Mouse (Mus musculus) megakaryocyte, adult 5-6 weeks (primary cell): ENCODE measurements around the gene Chst12. TPM values are rescaled to one million over a fixed set of nuclear protein-coding genes. Genes with fewer than 3 reads are reported as not detected.
"Not testable (repeated sequence)": the region's sequence is repeated elsewhere in the genome, so short reads cannot be mapped to it uniquely, and the experiment has no call there.

Source experiments
- ATAC-seq: 2 replicates; pipeline ENCODE4 v1.8.0; 2016; ENCODE audit warnings: mild to moderate bottlenecking, inconsistent platforms; ENCODE audit not compliant: poor library complexity, severe bottlenecking
- total RNA-seq, 2 experiments: library from RNA; stranded (forward) in 1 of 2; stranded (reverse) in 1 of 2; fragments of 153-499, 151-499 nt in 1 of 2; fragments of 221-1000, 200-1000 nt in 1 of 2; gene quantifications; 2 replicates each; pipeline versions ENCODE4 v1.2.3 to v1.2.4; 2015 to 2017

Chst12 gene
- total RNA-seq (2015): 89.4 and 92.0 TPM in 2 replicates
- total RNA-seq (2017): 41.7 and 44.5 TPM in 2 replicates

GRCm38 (mm10) chr5:140505208-140505780, at the start of gene Chst12:
Chst12 (plus strand) TSS chr5:140505550.
- ATAC-seq: peak; percentile 56

DNA sequence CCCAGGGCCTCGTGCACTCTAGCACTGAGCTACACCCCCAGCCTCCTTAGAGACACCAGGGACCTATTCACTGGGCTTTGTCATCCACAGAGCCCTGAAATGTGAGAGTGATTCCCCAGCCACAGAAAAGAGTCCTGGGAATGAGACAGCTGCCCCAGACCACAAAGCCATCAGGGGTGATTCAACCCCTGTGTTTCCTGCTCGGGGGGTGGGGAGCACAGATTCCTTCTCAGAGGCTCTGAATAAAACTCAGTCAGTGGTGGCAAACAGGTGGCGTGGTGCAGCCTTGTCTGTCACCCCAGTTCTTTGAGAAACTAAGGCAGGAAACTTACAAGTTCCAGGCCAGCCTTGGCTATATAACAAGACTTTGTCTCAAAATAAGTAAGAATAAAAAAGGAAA, 43.9 kb upstream of the Chst12 start:
- ATAC-seq: no peak

GRCm38 (mm10) chr5:140463151-140463550, 42.2 kb upstream of the Chst12 start:
- not testable (repeated sequence) for ATAC-seq

DNA sequence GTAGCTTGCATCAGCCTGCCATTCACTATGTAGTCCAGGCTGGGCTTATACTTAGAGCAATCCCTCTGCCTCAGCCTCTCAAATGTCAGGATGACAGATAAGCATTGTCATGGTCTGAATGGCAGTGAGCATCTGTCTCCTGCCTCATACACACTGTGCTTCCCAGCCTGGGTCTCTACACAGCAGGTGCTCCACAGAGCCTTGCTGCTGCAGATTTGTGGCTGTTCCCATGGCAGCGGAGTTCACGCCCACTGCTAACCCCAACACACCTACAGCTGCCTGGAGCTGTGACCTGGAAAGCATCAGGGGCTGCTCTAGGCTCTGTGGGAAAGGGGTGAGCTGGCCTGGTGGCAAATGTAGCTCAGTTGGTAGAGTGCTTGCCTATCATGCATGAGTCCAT, 40.4 kb upstream of the Chst12 start:
- ATAC-seq: no peak

GRCm38 (mm10) chr5:140472336-140472735, 33.0 kb upstream of the Chst12 start:
- ATAC-seq: peak; percentile 86

DNA sequence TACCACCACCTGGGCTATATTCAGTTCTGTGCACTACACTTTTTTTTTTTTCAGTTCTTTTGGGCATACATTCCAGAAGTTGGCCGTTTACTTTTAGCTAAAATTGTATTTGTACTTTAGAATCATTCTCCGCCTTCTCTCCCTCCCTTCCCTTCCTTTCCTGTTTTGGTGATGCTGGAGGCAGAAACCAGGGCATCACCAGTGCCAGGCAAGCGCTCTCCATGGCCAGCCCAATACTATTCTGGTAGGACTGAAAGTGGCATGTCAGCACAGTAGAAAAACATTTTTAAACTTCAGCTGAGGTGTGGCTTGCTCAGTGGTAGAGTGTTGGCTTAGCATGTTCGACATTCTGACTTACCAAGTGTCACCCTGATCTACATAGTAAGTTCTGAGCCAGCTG, 23.9 kb upstream of the Chst12 start:
- ATAC-seq: no peak

- no peak for ATAC-seq
Measured at GRCm38 (mm10) chr5:140491142-140491541, 14.2 kb upstream of the Chst12 start.

DNA sequence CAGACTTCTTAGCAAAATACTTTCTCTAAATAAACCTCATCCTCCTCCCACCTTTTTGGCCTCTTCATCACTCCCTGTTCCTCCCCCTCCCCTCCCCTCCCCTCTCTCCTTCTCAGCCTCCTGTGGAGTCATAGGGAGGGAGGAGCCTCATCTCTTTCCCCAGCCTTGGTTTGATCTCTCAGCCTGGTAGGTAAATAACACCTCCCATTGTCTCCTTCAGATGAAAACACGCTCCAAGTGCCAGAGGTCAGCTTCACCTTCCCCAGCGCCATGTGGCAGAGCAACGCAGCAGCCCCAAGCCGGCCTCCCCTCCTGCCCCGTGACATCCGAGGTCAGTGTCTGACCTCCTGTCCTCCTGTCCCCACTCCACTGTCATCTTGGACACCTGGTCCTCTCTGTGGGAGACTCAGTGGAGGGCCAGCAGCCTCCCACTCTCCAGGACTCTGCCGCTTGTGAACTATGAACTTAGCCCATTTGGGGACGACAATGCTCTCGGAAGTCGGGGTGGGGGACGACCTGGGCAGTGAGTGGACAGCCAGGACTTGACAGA, 12.6 kb upstream of the Chst12 start:
- no peak for ATAC-seq

DNA sequence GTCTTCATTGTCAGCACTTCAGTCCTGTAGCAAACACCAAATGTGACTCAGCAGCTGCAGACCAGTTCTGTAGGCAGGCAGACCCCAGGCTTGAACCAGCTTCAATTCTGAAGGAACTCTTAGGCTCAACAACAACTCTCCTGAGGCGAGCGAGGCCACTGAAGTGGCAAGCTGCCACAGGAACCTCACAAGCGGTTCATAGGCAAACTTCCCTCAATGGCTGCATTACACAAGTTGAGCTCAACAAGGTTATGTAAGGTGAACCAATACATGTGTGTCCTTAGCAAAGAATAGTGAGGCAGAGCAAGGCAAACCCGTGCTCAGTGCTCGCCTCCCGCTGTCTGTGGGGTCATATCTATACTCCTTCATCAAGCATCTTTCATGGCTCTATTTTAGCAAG, 7.2 kb upstream of the Chst12 start:
- ATAC-seq: peak; percentile 48

DNA sequence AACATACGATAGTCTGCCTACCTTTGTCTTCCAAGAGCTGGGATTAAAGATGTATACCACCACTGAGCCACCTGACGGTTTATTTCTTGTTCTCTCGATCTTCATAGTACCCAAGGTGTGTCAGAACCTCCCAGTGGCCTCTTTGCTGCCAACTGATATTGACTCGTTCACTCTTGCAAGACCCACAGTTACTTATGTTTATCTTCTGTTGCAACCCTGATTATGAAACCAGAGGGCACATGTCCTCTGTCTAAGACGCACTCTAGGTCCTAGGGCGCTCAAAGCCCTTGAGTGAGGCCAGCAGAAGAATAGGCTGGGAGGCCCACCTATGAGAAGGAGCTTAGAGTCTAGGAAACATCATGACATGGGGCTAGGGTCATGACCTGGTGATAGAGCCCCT, 4.6 kb upstream of the Chst12 start:
- ATAC-seq: peak; percentile 36

GRCm38 (mm10) chr5:140501982-140502836, 3.1 kb upstream of the Chst12 start:
- ATAC-seq: peak; percentile 43

- not testable (repeated sequence) for ATAC-seq
Measured at GRCm38 (mm10) chr5:140502925-140503324, 2.4 kb upstream of the Chst12 start.

GRCm38 (mm10) chr5:140506096-140506794, 895 bp downstream of the Chst12 start:
- peak; percentile 13 for ATAC-seq

GRCm38 (mm10) chr5:140507466-140508208, 2.3 kb downstream of the Chst12 start:
- ATAC-seq: peak; percentile 8; the same call in 1 of the 2 replicates

GRCm38 (mm10) chr5:140508686-140509085, 3.3 kb downstream of the Chst12 start:
- peak; percentile 49 for ATAC-seq

GRCm38 (mm10) chr5:140509204-140509603, 3.9 kb downstream of the Chst12 start:
- ATAC-seq: no peak

DNA sequence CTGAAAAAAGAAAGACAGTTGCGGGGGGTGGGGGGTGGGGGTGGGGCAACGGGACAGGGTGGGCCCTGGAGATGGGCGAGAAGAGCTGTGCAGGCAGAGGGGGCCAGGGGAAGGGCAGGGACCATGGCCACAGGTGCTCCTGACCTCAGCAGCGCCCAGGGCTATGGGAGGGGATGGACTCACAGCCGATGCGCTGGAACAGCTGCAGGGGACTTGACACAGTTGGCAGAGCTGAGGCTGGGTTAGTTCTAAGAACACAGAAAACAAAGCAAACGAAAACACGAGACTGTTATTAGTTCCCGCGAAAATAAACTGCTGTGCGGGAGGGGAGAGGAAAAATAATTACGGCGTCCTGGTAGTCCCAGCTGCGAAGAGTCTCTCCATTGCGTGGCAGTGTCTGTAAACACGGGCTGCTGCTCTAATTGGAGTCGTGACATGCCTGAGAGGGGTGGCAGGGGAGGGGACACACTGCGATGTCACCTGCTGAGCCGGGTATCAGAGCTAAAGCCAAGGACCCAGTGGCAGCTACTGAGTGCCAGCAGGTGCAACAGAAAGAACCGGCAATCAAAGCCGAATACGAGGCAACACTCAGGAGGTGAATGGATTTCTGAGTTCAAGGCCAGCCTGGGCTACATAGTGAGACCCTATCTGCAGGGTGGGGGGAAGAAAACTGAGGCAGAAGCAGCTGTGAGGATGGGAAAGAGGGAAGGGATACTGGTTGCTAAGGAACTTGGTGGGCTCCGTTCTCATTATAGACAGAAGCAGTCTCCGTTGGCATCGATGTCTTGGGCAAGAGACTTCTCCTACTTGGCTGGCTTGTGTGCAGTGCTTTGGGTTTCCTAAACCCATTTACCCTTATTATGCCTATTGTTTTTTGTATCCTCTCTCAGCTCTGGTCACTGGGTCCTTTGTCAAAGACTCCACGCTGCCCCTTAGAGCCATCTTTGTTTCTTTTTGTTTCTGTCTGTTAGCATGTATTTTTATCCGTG, 5.0 kb downstream of the Chst12 start:
- no peak; the same call in 1 of the 2 replicates for ATAC-seq

DNA sequence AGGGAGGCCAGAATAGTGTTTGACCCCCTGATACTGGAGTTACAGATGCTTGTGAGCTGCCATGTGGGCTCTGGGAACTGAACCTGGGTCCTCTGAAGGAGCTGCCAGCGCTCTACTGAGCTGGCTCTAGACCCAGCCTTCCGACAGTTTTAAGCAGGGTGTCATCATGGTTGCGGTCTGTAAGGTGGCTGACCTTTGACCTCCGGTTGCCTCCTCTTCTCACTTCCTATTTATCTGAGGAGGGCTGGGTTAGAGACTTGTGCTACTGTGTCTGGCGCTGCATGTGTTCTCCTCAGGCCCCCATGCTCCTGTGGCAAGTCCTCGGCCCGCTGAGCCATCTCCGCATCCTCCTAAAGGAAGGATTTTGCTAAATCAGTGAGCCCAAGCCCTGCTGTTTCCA, 8.6 kb downstream of the Chst12 start:
- peak; percentile 86 for ATAC-seq

- ATAC-seq: no peak
Measured at GRCm38 (mm10) chr5:140514799-140515486, 9.6 kb downstream of the Chst12 start.
